Mouse (Mus musculus) lung, adult 2 months (tissue): ENCODE data around the gene Myo16.

Experiments used
- CTCF ChIP-seq: fragments of 200-500 bp; IDR thresholded peaks from 2 replicates; pipeline ENCODE4 v1.5.1; 2011; ENCODE audit warnings: mild to moderate bottlenecking, low read length, control low read depth; ENCODE audit not compliant: insufficient read depth
- POLR2A ChIP-seq: fragments of 200-500 bp; IDR thresholded peaks from 2 replicates; pipeline ENCODE4 v1.6.1; 2011; ENCODE audit warnings: low read depth, mild to moderate bottlenecking, control low read depth, low read length, borderline replicate concordance; ENCODE audit errors: extremely low read depth

DNA sequence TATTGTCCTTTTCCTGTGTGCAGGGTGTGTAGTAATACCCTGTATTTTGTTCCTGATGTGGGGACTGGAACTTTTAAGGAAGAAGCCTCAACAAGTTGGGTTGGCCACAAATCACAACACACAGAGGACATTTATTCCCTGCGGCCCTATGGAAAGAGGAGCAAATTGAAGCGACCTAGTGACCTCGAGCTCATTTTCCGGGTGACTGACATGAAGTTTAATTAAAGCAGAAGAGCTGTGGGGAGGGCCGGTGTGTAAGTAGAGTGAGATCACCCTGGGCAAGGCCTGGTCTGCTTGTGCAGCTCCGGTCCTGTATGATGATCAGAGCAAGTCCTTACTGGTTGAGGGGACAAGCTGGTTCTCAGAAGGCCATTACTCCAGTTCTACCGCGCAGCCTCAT, 363.7 kb downstream of the Myo16 start:
- TF ChIP-seq POLR2A (no peak), CTCF (no peak)
